Mouse (Mus musculus): ENCODE measurements at regions not wholly inside any gene's neighbourhood (a gene's known extent, or its start where the extent isn't known, plus 50 kb on each side); places are given as distances from the start of the nearest gene placed in this dataset.

- peak; percentile 10 for DNase-seq
These were observed 59.8 kb upstream of the Nrg3 start for GRCm38 (mm10) chr14:39532689-39533088.

Measured in kidney, adult 18-20 months (tissue).